Mouse (Mus musculus): ENCODE measurements at regions not wholly inside any gene's neighbourhood (a gene's known extent, or its start where the extent isn't known, plus 50 kb on each side); places are given as distances from the start of the nearest gene placed in this dataset.

DNA sequence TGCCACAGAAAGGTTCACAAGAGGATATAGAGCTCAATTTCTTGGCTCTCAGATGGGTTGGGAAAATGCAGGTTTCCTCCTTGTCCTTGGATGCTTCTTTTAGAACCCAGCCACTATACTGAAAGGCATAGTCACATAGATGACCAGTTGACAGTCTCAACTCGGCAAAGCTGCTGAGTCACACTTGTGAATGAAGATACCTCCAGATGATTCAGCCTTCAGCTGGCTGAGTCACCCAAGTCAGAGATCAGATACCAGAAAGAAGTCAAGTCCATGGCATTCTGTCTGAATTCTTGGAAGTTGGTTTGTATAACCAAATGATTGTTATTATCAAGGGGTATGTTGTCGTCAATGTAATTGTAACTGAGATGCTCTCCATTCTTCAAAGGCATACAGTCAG, 683.9 kb upstream of the Gm21961 start:
- Histone ChIP-seq H3K79me3 (ENCODE audit: low read depth) (no peaks in the 10 kb centered on the region), H3K36me3 (ENCODE audit: control insufficient read depth, insufficient read depth) (no peaks in the 10 kb centered on the region), H3K79me2 (ENCODE audit: control insufficient read depth, insufficient read depth) (no peaks in the 10 kb centered on the region), H3K27me3 (ENCODE audit: control insufficient read depth, insufficient read depth, insufficient read length) (no peaks in the 10 kb centered on the region), H3K4me3 (ENCODE audit: insufficient read depth, poor library complexity, severe bottlenecking) (no peak overlapping the region), H3ac (ENCODE audit: control insufficient read depth, insufficient read length, low read depth) (no peak overlapping the region)
- TF ChIP-seq FOSL1 (IDR thresholded peaks at IDR 0.05; ENCODE audit: insufficient read depth, low read length, poor library complexity, severe bottlenecking) (peak; percentile 98), CTCF (IDR thresholded peaks at IDR 0.05; ENCODE audit: control insufficient read depth, insufficient read depth, insufficient read length) (no peak)

Data from C2C12 (cell line).